Mouse (Mus musculus): ENCODE results near the gene Prnd.
A peak's percentile ranks its signal among the peaks of the same experiment; 100 is the strongest.

The Prnd gene

DNA sequence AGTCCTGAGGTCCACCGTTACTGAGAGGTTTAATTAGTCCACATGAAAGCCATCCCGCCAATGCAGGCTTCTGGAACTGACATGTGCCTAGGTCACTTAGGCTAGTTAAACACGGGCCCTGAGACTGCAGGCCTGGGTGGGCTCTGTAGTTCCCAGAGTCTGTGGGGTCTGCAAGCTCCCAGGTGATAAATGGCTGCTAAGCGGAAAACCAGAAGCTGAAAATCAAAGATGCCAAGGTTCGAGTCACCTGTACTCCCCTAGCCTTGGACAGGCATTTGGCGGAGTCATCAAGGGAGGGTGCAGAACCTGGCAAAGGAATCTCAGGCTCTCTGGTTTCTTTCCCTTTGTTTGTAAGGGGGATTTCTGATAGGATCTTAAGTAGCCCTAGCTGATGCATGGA, 9.2 kb upstream of the Prnd start:
- DNase-seq: no peak

DNA sequence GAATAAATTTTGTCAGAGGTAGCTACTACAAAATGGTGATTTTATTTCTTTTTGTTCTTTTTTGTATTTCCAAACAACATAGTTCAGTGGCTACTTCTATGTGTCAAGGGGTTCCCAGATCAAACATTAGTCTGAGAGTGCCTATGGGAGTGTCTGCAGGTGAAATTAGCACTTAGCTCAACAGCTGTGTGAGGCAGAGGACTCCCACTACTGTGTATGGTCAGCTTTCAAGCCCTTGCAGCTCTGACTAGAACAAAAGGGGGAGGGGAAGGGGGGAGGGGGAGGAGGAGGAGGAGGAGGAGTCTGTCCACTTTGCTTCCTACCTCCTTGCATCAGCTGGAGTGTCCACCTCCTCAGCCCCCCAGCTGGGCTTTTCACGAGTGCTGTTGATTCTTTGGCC, 6.3 kb upstream of the Prnd start:
- no peak for DNase-seq

- no peak for DNase-seq
Observed at GRCm38 (mm10) chr2:131945225-131945624, 5.4 kb upstream of the Prnd start.

- no peak for DNase-seq
Observed at GRCm38 (mm10) chr2:131945765-131946164, 4.9 kb upstream of the Prnd start.

- no peak for DNase-seq
Observed at GRCm38 (mm10) chr2:131946351-131946750, 4.3 kb upstream of the Prnd start.

DNA sequence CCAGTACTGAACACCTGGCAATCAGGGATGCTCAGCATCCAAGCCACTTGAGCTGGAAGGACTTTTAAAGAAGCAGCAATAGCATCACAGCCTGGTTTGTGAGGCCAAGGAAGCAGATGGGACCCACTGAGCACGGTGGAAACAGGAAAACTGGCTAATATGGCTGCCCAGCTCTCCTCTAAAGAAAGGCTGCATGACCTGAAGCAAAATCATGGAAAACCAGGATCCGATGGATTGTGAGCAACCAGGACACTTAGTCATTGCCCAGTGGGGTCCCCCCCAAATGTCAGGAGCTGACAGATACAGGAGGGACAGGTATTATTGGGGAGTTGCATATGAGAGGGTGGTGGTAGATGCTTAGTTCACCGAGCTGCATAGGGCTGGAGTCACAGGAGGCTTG, 2.5 kb upstream of the Prnd start:
- DNase-seq: no peak

DNA sequence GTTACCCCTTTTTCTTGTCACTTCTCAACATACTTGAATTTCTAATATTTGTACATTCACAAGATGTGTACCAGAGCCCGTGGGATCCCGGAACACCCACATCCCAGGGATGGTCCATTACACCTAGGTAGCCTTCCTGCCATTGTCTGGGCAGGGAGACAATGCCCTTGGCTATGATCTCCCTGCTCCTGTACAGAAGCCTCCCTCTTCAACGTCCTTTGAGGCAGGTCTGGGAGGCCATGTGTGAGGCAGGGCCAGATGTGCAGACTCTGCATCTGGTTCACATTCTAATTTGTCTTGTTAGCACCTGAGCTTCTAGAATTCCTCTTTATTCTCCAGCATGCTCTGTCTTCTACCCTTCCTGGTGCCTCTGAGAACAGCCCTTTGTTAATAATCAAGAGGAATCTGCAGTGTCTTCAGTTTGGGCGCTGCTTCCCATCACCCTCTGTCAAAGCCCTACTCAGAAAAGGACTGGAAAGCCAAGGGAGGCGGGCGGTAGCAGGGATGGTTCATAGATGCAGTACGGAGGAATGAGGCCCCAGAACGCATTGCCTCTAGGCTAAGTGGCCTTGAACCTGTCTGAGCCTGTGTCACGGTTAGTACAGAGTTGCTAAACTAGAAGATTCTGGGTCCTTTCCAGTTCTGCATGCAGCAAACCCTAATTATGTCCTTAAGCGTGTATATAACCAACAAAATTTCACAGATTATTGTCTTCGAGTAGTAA, 1.6 kb upstream of the Prnd start:
- no peak for DNase-seq

DNA sequence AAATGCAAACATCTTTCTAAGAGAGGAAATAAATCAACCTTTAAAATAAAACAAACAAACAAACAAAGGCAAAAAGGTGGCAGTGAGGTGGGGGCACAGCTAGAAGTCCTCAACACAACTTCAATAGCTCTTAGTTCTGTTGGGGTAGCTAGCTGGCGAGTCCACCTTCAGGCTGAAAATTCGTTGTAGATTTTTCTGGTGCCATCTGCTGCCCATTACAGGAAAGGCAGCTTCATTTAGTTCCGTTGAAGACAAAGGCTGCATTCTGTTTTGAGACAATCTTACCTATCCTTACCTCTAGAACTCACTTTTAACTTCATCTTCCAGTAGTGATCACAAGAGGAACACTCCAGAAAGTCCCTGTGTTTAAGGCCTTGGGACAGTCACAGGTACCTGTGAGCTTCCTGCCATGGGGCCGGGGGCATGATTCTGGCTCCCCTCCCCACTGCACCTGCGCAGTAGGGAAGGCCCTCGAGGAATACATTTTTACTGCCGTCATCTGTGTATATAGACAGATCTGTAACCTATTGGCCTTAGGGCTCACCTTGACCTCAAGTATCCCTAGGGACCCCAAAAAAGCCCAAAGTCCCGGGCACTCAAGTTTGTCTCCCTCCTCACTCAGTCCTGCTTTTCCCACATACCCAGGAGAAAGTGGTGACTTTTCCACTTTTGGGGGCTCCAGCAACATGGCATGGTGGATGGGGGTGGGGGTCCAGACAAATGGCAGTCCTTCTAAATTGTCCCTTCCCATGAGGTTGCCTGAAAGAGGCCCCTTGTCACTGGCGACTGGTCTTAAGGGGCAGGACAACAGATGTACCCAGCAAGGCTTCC, 679 bp upstream of the Prnd start:
- peak; percentile 66 for DNase-seq

GRCm38 (mm10) chr2:131952456-131952855, 1.8 kb downstream of the Prnd start:
- no peak for DNase-seq

- peak; percentile 59 for DNase-seq
Observed at GRCm38 (mm10) chr2:131952961-131953538, 2.4 kb downstream of the Prnd start.

DNA sequence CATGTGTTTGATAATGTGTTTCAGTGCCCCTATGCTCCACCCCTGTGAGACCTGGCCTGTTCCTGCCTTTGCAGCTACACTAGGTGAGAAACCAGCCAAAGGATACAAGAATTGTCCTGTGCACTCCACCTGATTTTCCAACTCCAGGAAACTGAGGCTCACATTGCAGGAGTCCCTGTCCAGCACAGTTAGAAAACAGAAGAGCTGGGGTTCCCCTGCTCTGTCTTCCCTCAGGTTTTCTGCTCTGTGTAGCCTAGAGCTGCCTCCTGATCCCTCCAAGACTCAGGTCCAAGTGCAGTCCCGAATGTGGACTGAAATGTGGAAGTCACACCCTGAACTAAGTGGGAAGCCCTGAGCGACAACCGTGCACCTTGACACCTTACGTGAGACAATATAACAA, 3.0 kb downstream of the Prnd start:
- DNase-seq: no peak

- no peak for DNase-seq
Observed at GRCm38 (mm10) chr2:131954835-131955234, 4.2 kb downstream of the Prnd start.

GRCm38 (mm10) chr2:131955264-131955663, 4.6 kb downstream of the Prnd start:
- DNase-seq: no peak

DNA sequence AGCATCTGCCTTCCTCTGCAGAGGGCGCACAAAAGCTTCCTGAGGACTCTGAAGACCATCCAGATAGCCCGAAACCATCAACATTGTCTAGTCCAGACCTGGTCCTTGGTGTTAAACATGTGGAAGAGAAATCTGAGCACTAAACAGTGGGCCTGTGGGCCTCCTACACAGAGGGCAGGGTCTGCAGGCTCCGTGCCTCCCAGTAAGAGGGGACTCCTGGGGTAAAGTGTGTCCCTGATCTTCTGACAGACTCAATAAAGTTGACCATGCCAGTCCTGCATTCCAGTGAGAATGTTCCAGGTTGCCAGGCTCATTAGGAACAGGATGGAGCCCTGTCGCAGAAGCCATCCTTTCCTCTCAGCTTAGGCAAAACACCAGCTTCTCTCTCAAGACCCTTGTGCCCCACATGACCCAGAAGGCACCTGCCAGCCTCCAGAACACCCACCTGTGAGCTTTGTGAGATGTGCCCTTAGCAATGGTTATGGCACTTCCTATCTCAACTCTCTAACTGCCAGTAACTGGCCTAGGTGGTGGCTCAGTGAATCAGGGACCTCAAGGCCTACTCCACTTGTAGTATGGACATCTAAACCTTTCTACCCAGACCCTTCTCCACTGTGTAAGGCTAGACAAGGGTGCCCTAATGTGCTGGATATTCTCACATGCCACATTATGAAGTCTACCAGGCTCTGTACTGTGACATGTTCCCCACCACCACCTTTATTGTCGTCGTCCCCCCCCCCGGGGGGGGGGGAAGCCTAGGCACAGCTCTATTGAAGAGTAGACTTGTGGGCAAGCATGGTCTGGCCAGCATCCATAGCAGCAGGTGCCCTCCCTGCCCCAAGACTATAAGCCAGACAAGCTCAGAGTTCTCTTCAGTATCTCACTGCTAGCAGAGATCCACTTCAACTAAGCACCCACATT, 5.9 kb downstream of the Prnd start:
- DNase-seq: no peak

GRCm38 (mm10) chr2:131957731-131958222, 7.1 kb downstream of the Prnd start:
- peak; percentile 54 for DNase-seq

DNA sequence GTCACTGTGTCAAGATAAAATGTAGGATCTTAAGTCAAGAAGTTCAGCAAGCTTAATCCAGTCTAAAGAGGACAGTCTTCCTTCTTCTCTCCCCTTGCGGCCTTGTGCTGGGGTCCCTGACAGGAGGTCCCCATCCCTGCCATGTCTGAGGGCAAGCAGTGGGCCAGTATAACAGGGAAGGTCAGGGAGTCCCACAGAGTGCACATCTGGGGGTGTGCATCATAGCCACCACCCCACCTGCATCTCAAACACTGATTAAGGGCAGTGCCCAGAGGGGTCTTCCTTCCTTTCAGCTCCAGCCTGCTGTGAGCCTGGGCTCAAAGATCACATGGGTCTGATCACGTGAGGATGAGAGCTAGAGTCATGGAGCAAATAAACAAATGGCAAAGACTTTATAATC, 11.0 kb downstream of the Prnd start:
- no peak for DNase-seq

DNA sequence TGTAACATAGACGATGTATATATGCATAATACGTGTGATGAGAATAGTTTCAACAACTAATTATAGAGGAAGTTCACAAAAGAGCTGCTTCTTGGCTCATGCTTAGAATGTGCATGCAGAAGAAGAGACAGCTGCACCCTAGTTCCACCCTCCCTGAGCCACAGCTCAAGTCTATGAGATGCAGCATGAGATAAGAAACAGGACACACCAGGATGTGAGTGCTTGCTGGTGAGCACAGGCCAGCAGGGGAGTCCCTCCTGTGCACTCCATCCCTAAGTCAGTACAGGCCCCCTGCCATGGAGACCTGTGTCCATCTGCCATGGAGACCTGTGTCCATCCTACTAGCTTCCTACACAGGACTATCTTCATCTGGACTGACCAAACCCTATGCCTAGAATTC, 19.9 kb downstream of the Prnd start:
- no peak for DNase-seq

DNA sequence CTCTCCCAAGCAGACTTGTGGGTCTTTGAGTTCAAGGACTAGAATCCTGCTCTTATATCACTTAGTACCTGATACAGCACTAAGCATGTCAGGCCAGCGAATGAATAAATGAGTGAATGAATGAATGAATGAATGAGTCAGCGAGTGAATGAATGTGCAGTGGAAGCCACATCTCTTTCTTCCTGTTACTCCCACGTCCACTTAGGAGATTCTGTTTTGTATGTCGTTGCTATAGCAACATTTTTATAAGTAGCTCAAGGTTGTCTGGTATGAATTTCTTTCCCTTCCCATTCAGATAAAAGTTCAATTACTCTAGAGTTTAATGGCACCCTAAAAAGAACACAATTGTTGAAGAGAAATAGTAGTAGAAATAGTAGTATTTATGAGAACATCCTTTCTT, 20.4 kb downstream of the Prnd start:
- DNase-seq: no peak

DNA sequence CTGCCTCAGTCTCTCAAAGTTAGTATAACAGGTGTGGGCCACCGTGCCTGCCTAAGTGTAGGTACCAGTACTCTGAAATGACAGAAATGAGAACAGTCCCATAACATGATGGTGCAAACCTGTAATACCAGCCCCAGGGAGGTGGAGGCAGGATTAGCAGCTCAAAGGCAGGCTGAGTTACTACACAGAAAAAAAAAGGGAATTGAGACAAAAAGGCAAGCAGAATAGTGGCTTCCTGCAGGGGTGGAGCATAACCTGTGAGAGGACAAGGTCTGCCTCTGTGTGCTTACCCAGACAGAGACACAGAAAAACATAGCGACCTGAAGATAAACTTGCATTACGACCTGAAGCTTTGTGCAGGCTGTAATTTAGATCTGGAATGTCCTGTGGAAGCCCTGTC, 26.0 kb downstream of the Prnd start:
- no peak for DNase-seq

DNA sequence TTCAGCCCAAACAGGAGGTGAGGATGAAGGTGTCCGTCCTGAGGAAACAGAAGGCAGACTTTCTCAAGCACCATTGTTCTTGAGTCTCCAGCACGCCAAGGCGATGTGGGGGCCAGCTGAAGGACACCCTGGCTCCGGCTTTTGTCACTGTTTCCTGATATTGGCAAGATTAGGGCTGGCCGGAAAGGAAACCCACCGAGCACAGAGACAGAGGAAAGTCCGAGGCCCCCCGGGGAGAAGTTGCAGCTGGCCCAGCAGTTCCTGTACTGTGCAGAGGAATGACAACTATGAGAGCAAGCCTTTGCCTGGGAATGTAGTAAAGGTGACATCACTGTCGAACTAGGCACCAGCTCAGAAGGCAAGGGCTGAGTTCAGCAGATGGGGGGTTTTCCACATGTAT, 30.2 kb downstream of the Prnd start:
- peak; percentile 62 for DNase-seq

- DNase-seq: peak; percentile 67
Observed at GRCm38 (mm10) chr2:131982546-131983196, 32.0 kb downstream of the Prnd start.

- DNase-seq: no peak
Observed at GRCm38 (mm10) chr2:131987950-131988349, 37.3 kb downstream of the Prnd start.

All from kidney, adult 9 months (tissue).